Mouse (Mus musculus) neural tube, embryonic 13.5 days (tissue): Measurements from ENCODE around the gene Ush2a. TPM values are rescaled to one million over a fixed set of nuclear protein-coding genes. Genes with fewer than 3 reads are reported as not detected.

ENCODE experiments used
- ATAC-seq: fragments of 200-750 bp; cut with Nextera tagmentation; 2 replicates; pipeline ENCODE4 v1.8.0; 2017; ENCODE audit warnings: low read depth, mild to moderate bottlenecking, moderate TSS enrichment, moderate library complexity
- H3K27ac ChIP-seq: fragments of 300-500 bp; sonication (generic); replicated peaks from 2 replicates; pipeline ENCODE4 v1.5.1; 2015; ENCODE audit warnings: moderate library complexity, mild to moderate bottlenecking, inconsistent platforms
- H3K27me3 ChIP-seq: fragments of 300-500 bp; sonication (generic); 2 replicates; pipeline ENCODE4 v1.6.1; 2015; ENCODE audit warnings: mild to moderate bottlenecking, inconsistent platforms
- H3K36me3 ChIP-seq: fragments of 300-500 bp; sonication (generic); 2 replicates; pipeline ENCODE4 v1.6.1; 2015; ENCODE audit warnings: mild to moderate bottlenecking, inconsistent platforms
- H3K4me1 ChIP-seq: fragments of 300-500 bp; sonication (generic); replicated peaks from 2 replicates; pipeline ENCODE4 v1.6.1; 2015; ENCODE audit warnings: inconsistent platforms
- H3K4me2 ChIP-seq: fragments of 300-500 bp; sonication (generic); 2 replicates; pipeline ENCODE4 v1.6.1; 2015; ENCODE audit warnings: inconsistent platforms, mild to moderate bottlenecking, moderate library complexity
- H3K4me3 ChIP-seq: fragments of 300-500 bp; sonication (generic); 2 replicates; pipeline ENCODE4 v1.5.1; 2015; ENCODE audit warnings: mild to moderate bottlenecking, inconsistent platforms
- H3K9ac ChIP-seq: fragments of 300-500 bp; sonication (generic); 2 replicates; pipeline ENCODE4 v1.6.1; 2015; ENCODE audit warnings: moderate library complexity, mild to moderate bottlenecking, inconsistent platforms
- H3K9me3 ChIP-seq: fragments of 300-500 bp; sonication (generic); 2 replicates; pipeline ENCODE4 v1.6.1; 2016; ENCODE audit warnings: inconsistent platforms
- WGBS: fragments of 180-500 bp; shearing (Covaris S2); methylation state at CpG from one replicate; pipeline ENCODE4 v1.1.7; 2015; 5-methylcytosine and 5-hydroxymethylcytosine counted together
- polyA plus RNA-seq: library from polyadenylated mRNA; unstranded; fragments of >200 nt; fragmentation: Nextera tagmentation; extraction: Ambion mirVana; gene quantifications from 2 replicates; pipeline ENCODE4 v1.2.1, GENCODE M21; 2015

The Ush2a gene
- polyA plus RNA-seq, 1 experiment from 2014 or later, result 0.17 TPM

- Histone ChIP-seq H3K4me1 (0 out of 2 replicates have a peak, but pooled peaks cover 6% of the 10 kb centered on the region), H3K9me3 (no peaks in the 10 kb centered on the region), H3K4me2 (no peak overlapping the region), H3K36me3 (no peaks in the 10 kb centered on the region), H3K27ac (no peak overlapping the region), H3K4me3 (no peak overlapping the region), H3K9ac (no peak overlapping the region), H3K27me3 (no peaks in the 10 kb centered on the region)
- WGBS, result 83% methylated on average over 5 of the region's 5 CpGs
- ATAC-seq, result no peak
These were observed 243.1 kb downstream of the Ush2a start for GRCm38 (mm10) chr1:188504958-188505357.

GRCm38 (mm10) chr1:188518792-188519191 lies 257.0 kb downstream of the Ush2a start:
- Histone ChIP-seq H3K9me3 (no peaks in the 10 kb centered on the region), H3K27me3 (no peaks in the 10 kb centered on the region), H3K9ac (no peak overlapping the region), H3K4me3 (no peak overlapping the region), H3K4me1 (no peaks in the 10 kb centered on the region), H3K4me2 (no peak overlapping the region), H3K27ac (no peak overlapping the region), H3K36me3 (no peaks in the 10 kb centered on the region)
- 89% methylated on average over 8 of the region's 8 CpGs for WGBS
- ATAC-seq, result no peak

- Histone ChIP-seq H3K27ac (no peak overlapping the region), H3K9ac (no peak overlapping the region), H3K4me2 (no peak overlapping the region), H3K36me3 (no peaks in the 10 kb centered on the region), H3K4me1 (no peaks in the 10 kb centered on the region), H3K27me3 (no peaks in the 10 kb centered on the region; the same call in 1 of the 2 replicates), H3K9me3 (peaks cover 4% of the 10 kb centered on the region; the same call in 1 of the 2 replicates), H3K4me3 (no peak overlapping the region)
- 72% methylated on average over 3 of the region's 3 CpGs for WGBS
- ATAC-seq, result no peak
These were observed 265.6 kb downstream of the Ush2a start for GRCm38 (mm10) chr1:188527451-188527850.

GRCm38 (mm10) chr1:188529606-188530131 lies 267.8 kb downstream of the Ush2a start:
- WGBS, result 72% methylated on average over 6 of the region's 6 CpGs
- Histone ChIP-seq H3K36me3 (no peaks in the 10 kb centered on the region), H3K9me3 (peaks cover 4% of the 10 kb centered on the region; the same call in 1 of the 2 replicates), H3K27ac (no peak overlapping the region), H3K9ac (no peak overlapping the region), H3K4me2 (no peak overlapping the region), H3K4me1 (no peaks in the 10 kb centered on the region), H3K4me3 (no peak overlapping the region), H3K27me3 (no peaks in the 10 kb centered on the region; the same call in 1 of the 2 replicates)
- no peak for ATAC-seq

- no peak overlapping the region for H3K27ac ChIP-seq
- H3K4me1 ChIP-seq, result no peaks in the 10 kb centered on the region
- no peaks in the 10 kb centered on the region for H3K9me3 ChIP-seq
- no peak for ATAC-seq
- H3K4me3 ChIP-seq, result no peak overlapping the region
- H3K27me3 ChIP-seq, result no peaks in the 10 kb centered on the region
- no peak overlapping the region for H3K4me2 ChIP-seq
- H3K9ac ChIP-seq, result no peak overlapping the region
- WGBS, result 81% methylated on average over 1 of the region's 1 CpGs
- no peaks in the 10 kb centered on the region for H3K36me3 ChIP-seq
These were observed 275.2 kb downstream of the Ush2a start for GRCm38 (mm10) chr1:188537021-188537420.

GRCm38 (mm10) chr1:188539621-188540020 lies 277.8 kb downstream of the Ush2a start:
- no peak overlapping the region for H3K27ac ChIP-seq
- no peak overlapping the region for H3K4me3 ChIP-seq
- ATAC-seq, result no peak

GRCm38 (mm10) chr1:188541492-188541891 lies 279.7 kb downstream of the Ush2a start:
- no peak overlapping the region for H3K27ac ChIP-seq
- WGBS, result 96% methylated on average over 3 of the region's 3 CpGs
- no peaks in the 10 kb centered on the region for H3K4me1 ChIP-seq
- ATAC-seq, result no peak
- H3K9ac ChIP-seq, result no peak overlapping the region
- no peak overlapping the region for H3K4me3 ChIP-seq
- H3K9me3 ChIP-seq, result no peaks in the 10 kb centered on the region
- no peaks in the 10 kb centered on the region for H3K36me3 ChIP-seq
- H3K27me3 ChIP-seq, result no peaks in the 10 kb centered on the region
- no peak overlapping the region for H3K4me2 ChIP-seq

More at GRCm38 (mm10) chr1:188539621-188540020, 277.8 kb downstream of the Ush2a start:
- Histone ChIP-seq H3K27me3 (no peaks in the 10 kb centered on the region), H3K4me2 (no peak overlapping the region), H3K9ac (no peak overlapping the region), H3K4me1 (no peaks in the 10 kb centered on the region), H3K9me3 (no peaks in the 10 kb centered on the region), H3K36me3 (no peaks in the 10 kb centered on the region)
- 90% methylated on average over 5 of the region's 5 CpGs for WGBS

- Histone ChIP-seq H3K4me1 (no peaks in the 10 kb centered on the region), H3K27ac (no peak overlapping the region), H3K27me3 (no peaks in the 10 kb centered on the region), H3K36me3 (no peaks in the 10 kb centered on the region), H3K4me2 (no peak overlapping the region), H3K9ac (no peak overlapping the region), H3K4me3 (no peak overlapping the region), H3K9me3 (no peaks in the 10 kb centered on the region)
- WGBS, result 34% methylated on average over 1 of the region's 1 CpGs
- no peak for ATAC-seq
These were observed 281.5 kb downstream of the Ush2a start for GRCm38 (mm10) chr1:188543364-188543763.

GRCm38 (mm10) chr1:188549686-188550085 lies 287.9 kb downstream of the Ush2a start:
- H3K4me1 ChIP-seq, result no peaks in the 10 kb centered on the region; the same call in 1 of the 2 replicates
- no peak overlapping the region for H3K9ac ChIP-seq
- H3K27ac ChIP-seq, result no peak overlapping the region
- no peaks in the 10 kb centered on the region for H3K9me3 ChIP-seq
- no peaks in the 10 kb centered on the region for H3K27me3 ChIP-seq
- WGBS, result 74% methylated on average over 13 of the region's 13 CpGs
- no peak overlapping the region for H3K4me3 ChIP-seq
- no peaks in the 10 kb centered on the region for H3K36me3 ChIP-seq
- ATAC-seq, result no peak
- H3K4me2 ChIP-seq, result no peak overlapping the region

GRCm38 (mm10) chr1:188551802-188552201 lies 290.0 kb downstream of the Ush2a start:
- Histone ChIP-seq H3K4me3 (no peak overlapping the region), H3K36me3 (no peaks in the 10 kb centered on the region), H3K27ac (no peak overlapping the region), H3K27me3 (no peaks in the 10 kb centered on the region), H3K4me2 (no peak overlapping the region), H3K9ac (no peak overlapping the region), H3K9me3 (no peaks in the 10 kb centered on the region), H3K4me1 (no peaks in the 10 kb centered on the region; the same call in 1 of the 2 replicates)
- no peak for ATAC-seq
- 84% methylated on average over 5 of the region's 5 CpGs for WGBS

GRCm38 (mm10) chr1:188558911-188559310 lies 297.1 kb downstream of the Ush2a start:
- no peaks in the 10 kb centered on the region for H3K4me1 ChIP-seq
- no peaks in the 10 kb centered on the region for H3K9me3 ChIP-seq
- ATAC-seq, result no peak
- no peak overlapping the region for H3K27ac ChIP-seq
- H3K9ac ChIP-seq, result no peak overlapping the region
- no peaks in the 10 kb centered on the region for H3K36me3 ChIP-seq
- 30% methylated on average over 2 of the region's 2 CpGs for WGBS
- no peak overlapping the region for H3K4me2 ChIP-seq
- no peaks in the 10 kb centered on the region for H3K27me3 ChIP-seq
- H3K4me3 ChIP-seq, result no peak overlapping the region

GRCm38 (mm10) chr1:188566229-188566628 lies 304.4 kb downstream of the Ush2a start:
- ATAC-seq, result no peak
- Histone ChIP-seq H3K4me1 (no peaks in the 10 kb centered on the region), H3K4me3 (no peak overlapping the region), H3K9me3 (no peaks in the 10 kb centered on the region), H3K9ac (no peak overlapping the region), H3K27ac (no peak overlapping the region), H3K4me2 (no peak overlapping the region), H3K36me3 (no peaks in the 10 kb centered on the region), H3K27me3 (no peaks in the 10 kb centered on the region)
- 89% methylated on average over 5 of the region's 5 CpGs for WGBS

GRCm38 (mm10) chr1:188567486-188567885 lies 305.7 kb downstream of the Ush2a start:
- WGBS, result 44% methylated on average over 4 of the region's 4 CpGs

More at GRCm38 (mm10) chr1:188567486-188567885, 305.7 kb downstream of the Ush2a start:
- Histone ChIP-seq H3K9ac (no peak overlapping the region), H3K4me3 (no peak overlapping the region), H3K4me1 (no peaks in the 10 kb centered on the region), H3K9me3 (no peaks in the 10 kb centered on the region), H3K27ac (no peak overlapping the region), H3K27me3 (no peaks in the 10 kb centered on the region), H3K36me3 (no peaks in the 10 kb centered on the region), H3K4me2 (no peak overlapping the region)
- ATAC-seq, result no peak
